Mouse (Mus musculus): ENCODE measurements around the gene Scp2. TPM values are rescaled to one million over a fixed set of nuclear protein-coding genes. Genes with fewer than 3 reads are reported as not detected.

The Scp2 gene
- polyA plus RNA-seq (2017; shearing (Covaris generic)): 269 TPM

GRCm38 (mm10) chr4:108144880-108145279 is at the start of gene Scp2:
Gene Scp2, minus strand, starts transcription at chr4:108144998.

GRCm38 (mm10) chr4:108165152-108165895 is 20.5 kb upstream of the Scp2 start, which contains the start of gene Echdc2:
Gene Echdc2, plus strand, starts transcription at chr4:108165437.

GRCm38 (mm10) chr4:108096345-108096744 is 48.5 kb downstream of the Scp2 start, which contains the start of gene Podn:
Gene Podn, minus strand, starts transcription at chr4:108096445.

Other genes with a start within 250 kb of the Scp2 start
- 22.7 TPM for gene Cpt2, start 221.4 kb downstream of the Scp2 start, polyA plus RNA-seq (2017; shearing (Covaris generic))
- not detected for gene Slc1a7, start 176.7 kb downstream of the Scp2 start, polyA plus RNA-seq (2017; shearing (Covaris generic))
- not detected for gene Podn, start 48.6 kb downstream of the Scp2 start, polyA plus RNA-seq (2017; shearing (Covaris generic))
- 2.4 TPM for gene Echdc2, start 20.4 kb upstream of the Scp2 start, polyA plus RNA-seq (2017; shearing (Covaris generic))
- not detected for gene Zyg11a, start 73.0 kb upstream of the Scp2 start, polyA plus RNA-seq (2017; shearing (Covaris generic))
- gene Zyg11b, start 156.1 kb upstream of the Scp2 start, polyA plus RNA-seq (2017; shearing (Covaris generic)): 21.8 TPM
- 22.0 TPM for gene Coa7, start 183.1 kb upstream of the Scp2 start, polyA plus RNA-seq (2017; shearing (Covaris generic))
- not detected for gene Shisal2a, start 238.4 kb upstream of the Scp2 start, polyA plus RNA-seq (2017; shearing (Covaris generic))